Mouse (Mus musculus) gastrocnemius, postnatal 14 days (tissue): ENCODE measurements around the gene Prr5l. TPM values are rescaled to one million over a fixed set of nuclear protein-coding genes. Genes with fewer than 3 reads are reported as not detected.
A peak's percentile ranks its signal among the peaks of the same experiment; 100 is the strongest.
"Not testable (repeated sequence)": the region's sequence is repeated elsewhere in the genome, so short reads cannot be mapped to it uniquely, and the experiment has no call there.

ENCODE experiments used
- DNase-seq: peaks from one replicate; pipeline ENCODE4 v3.0.0; 2021; ENCODE audit warnings: mixed read lengths
- intact Hi-C: fragments of 180-260 bp; cut with DNase I; formaldehyde crosslinking; loops from one replicate; pipeline ENCODE4 v1.15.1; 2025; ENCODE audit warnings: low total_unique reads
- total RNA-seq, 2 experiments: library from RNA; stranded (reverse); gene quantifications; 2 replicates each; pipeline ENCODE4 v1.2.3; 2021

Gene Prr5l
- total RNA-seq, 2 experiments from 2014 or later: 1.1 to 2.2 TPM

GRCm38 (mm10) chr2:101796287-101797115 lies 86.3 kb downstream of the Prr5l start:
- DNase-seq: peak; percentile 76
- intact Hi-C loops: no loop called here

- intact Hi-C loops: no loop called here
- no peak for DNase-seq
These were observed 90.7 kb downstream of the Prr5l start for GRCm38 (mm10) chr2:101792130-101792529.

GRCm38 (mm10) chr2:101783255-101783654 lies 99.6 kb downstream of the Prr5l start:
- no peak for DNase-seq
- intact Hi-C loops: no loop called here

- DNase-seq: no peak
- intact Hi-C loops: no loop called here
These were observed 101.5 kb downstream of the Prr5l start for GRCm38 (mm10) chr2:101781357-101781777.

- DNase-seq: no peak
- intact Hi-C loops: no loop called here
These were observed 104.7 kb downstream of the Prr5l start for GRCm38 (mm10) chr2:101778080-101778479.

GRCm38 (mm10) chr2:101763503-101763902 lies 119.3 kb downstream of the Prr5l start:
- intact Hi-C loops: no loop called here
- no peak for DNase-seq

- intact Hi-C loops: no loop called here
These were observed 119.9 kb downstream of the Prr5l start for GRCm38 (mm10) chr2:101762955-101763386.

GRCm38 (mm10) chr2:101762405-101762804 lies 120.4 kb downstream of the Prr5l start:
- intact Hi-C loops: no loop called here
- DNase-seq: peak; percentile 60

More at GRCm38 (mm10) chr2:101762955-101763386, 119.9 kb downstream of the Prr5l start:
- DNase-seq: peak; percentile 28

GRCm38 (mm10) chr2:101761898-101762297 lies 120.9 kb downstream of the Prr5l start:
- intact Hi-C loops: no loop called here
- no peak for DNase-seq

- intact Hi-C loops: no loop called here
- DNase-seq: no peak
These were observed 123.1 kb downstream of the Prr5l start for GRCm38 (mm10) chr2:101759523-101760277.

- intact Hi-C loops: no loop called here
- no peak for DNase-seq
These were observed 125.0 kb downstream of the Prr5l start for GRCm38 (mm10) chr2:101757806-101758205.

- intact Hi-C loops: no loop called here
- no peak for DNase-seq
These were observed 126.6 kb downstream of the Prr5l start for GRCm38 (mm10) chr2:101756069-101756753.

GRCm38 (mm10) chr2:101754939-101755555 lies 127.8 kb downstream of the Prr5l start:
- intact Hi-C loops: no loop called here
- DNase-seq: no peak

GRCm38 (mm10) chr2:101754428-101754827 lies 128.4 kb downstream of the Prr5l start:
- intact Hi-C loops: no loop called here
- DNase-seq: no peak

GRCm38 (mm10) chr2:101752979-101753378 lies 129.8 kb downstream of the Prr5l start:
- no peak for DNase-seq
- intact Hi-C loops: no loop called here

- intact Hi-C loops: no loop called here
These were observed 130.4 kb downstream of the Prr5l start for GRCm38 (mm10) chr2:101752402-101752801.

GRCm38 (mm10) chr2:101751236-101751922 lies 131.4 kb downstream of the Prr5l start:
- no peak for DNase-seq
- intact Hi-C loops: no loop called here

More at GRCm38 (mm10) chr2:101752402-101752801, 130.4 kb downstream of the Prr5l start:
- no peak for DNase-seq

- intact Hi-C loops: no loop called here
- no peak for DNase-seq
These were observed 136.3 kb downstream of the Prr5l start for GRCm38 (mm10) chr2:101746537-101746936.

- DNase-seq, intact Hi-C loops: not testable (repeated sequence)
These were observed 137.2 kb downstream of the Prr5l start for GRCm38 (mm10) chr2:101745656-101746055.
